Mouse (Mus musculus): ENCODE results near the gene Ost4. TPM values are rescaled to one million over a fixed set of nuclear protein-coding genes. Genes with fewer than 3 reads are reported as not detected.
A peak's percentile ranks its signal among the peaks of the same experiment; 100 is the strongest.

Gene Ost4
- total and polyA plus RNA-seq, 2 experiments from 2014 or later: 179 to 224 TPM

- Histone ChIP-seq H3K4me2 (ENCODE audit: low read depth, low read length) (no peak overlapping the region), H3K4me3 (ENCODE audit: low read length) (no peak overlapping the region), H3K27me3 (ENCODE audit: insufficient read depth, low read length) (no peaks in the 10 kb centered on the region), H3K9ac (replicated peaks; ENCODE audit: low read length) (no peak overlapping the region), H3K36me3 (ENCODE audit: insufficient read depth, low read length) (no peaks in the 10 kb centered on the region), H3K9me3 (ENCODE audit: low read length) (no peaks in the 10 kb centered on the region), H3K27ac (no peak overlapping the region), H3K4me1 (ENCODE audit: insufficient read depth, low read length) (peaks cover 10% of the 10 kb centered on the region)
- WGBS: 87% methylated on average over 5 of the region's 5 CpGs
- no peak for ATAC-seq
- no peak for DNase-seq (ENCODE audit: low spot score)
- TF ChIP-seq CTCF (IDR thresholded peaks at IDR 0.05; ENCODE audit: low read depth): no peak
Observed at GRCm38 (mm10) chr5:30925217-30925616, 17.6 kb upstream of the Ost4 start.

DNA sequence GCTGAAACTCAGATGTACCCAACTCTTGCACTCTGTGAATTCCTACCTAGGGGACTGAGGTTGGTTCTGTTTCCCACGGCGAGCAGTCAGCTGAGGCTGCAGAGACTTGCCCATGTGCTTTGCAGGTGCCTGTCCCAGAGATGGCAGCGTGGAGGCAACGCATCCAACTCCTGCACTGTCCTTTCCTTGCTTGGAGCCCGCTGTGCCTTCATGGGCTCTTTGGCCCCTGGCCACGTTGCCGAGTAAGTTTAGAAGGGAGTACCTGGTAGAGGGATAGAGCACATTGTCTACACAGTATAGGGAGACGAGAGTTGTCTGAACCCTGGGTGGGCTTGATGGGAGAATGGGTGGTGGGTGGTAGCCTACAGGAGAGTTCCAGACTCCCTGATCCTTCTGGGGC, 17.0 kb upstream of the Ost4 start:
- DNase-seq (ENCODE audit: low spot score) (no peak), ATAC-seq (no peak)
- no peaks in the 10 kb centered on the region for H3K27me3 ChIP-seq (ENCODE audit: insufficient read depth, low read length)
- H3K36me3 ChIP-seq (ENCODE audit: insufficient read depth, low read length): no peaks in the 10 kb centered on the region
- no peak for TF ChIP-seq CTCF (IDR thresholded peaks at IDR 0.05; ENCODE audit: low read depth)
- no peak overlapping the region for H3K27ac ChIP-seq
- H3K9ac ChIP-seq (replicated peaks; ENCODE audit: low read length): no peak overlapping the region
- 83% methylated on average over 8 of the region's 8 CpGs for WGBS
- no peaks in the 10 kb centered on the region for H3K9me3 ChIP-seq (ENCODE audit: low read length)
- no peak overlapping the region for H3K4me3 ChIP-seq (ENCODE audit: low read length)
- H3K4me2 ChIP-seq (ENCODE audit: low read depth, low read length): no peak overlapping the region
- peaks cover 10% of the 10 kb centered on the region for H3K4me1 ChIP-seq (ENCODE audit: insufficient read depth, low read length)

GRCm38 (mm10) chr5:30923119-30923518, 15.5 kb upstream of the Ost4 start:
- H3K4me3 ChIP-seq (ENCODE audit: low read length): no peak overlapping the region
- DNase-seq (ENCODE audit: low spot score) (no peak), ATAC-seq (no peak)
- H3K4me2 ChIP-seq (ENCODE audit: low read depth, low read length): no peak overlapping the region
- H3K4me1 ChIP-seq (ENCODE audit: insufficient read depth, low read length): peaks cover 10% of the 10 kb centered on the region
- no peak overlapping the region for H3K27ac ChIP-seq
- no peak overlapping the region for H3K9ac ChIP-seq (replicated peaks; ENCODE audit: low read length)
- no peaks in the 10 kb centered on the region for H3K27me3 ChIP-seq (ENCODE audit: insufficient read depth, low read length)
- TF ChIP-seq CTCF (IDR thresholded peaks at IDR 0.05; ENCODE audit: low read depth): no peak
- WGBS: 85% methylated on average over 6 of the region's 6 CpGs
- H3K9me3 ChIP-seq (ENCODE audit: low read length): no peaks in the 10 kb centered on the region
- no peaks in the 10 kb centered on the region for H3K36me3 ChIP-seq (ENCODE audit: insufficient read depth, low read length)

GRCm38 (mm10) chr5:30922581-30923041, 15.0 kb upstream of the Ost4 start:
- no peak overlapping the region for H3K27ac ChIP-seq

GRCm38 (mm10) chr5:30921256-30922033, 13.9 kb upstream of the Ost4 start, which contains the start of gene Khk:
Gene Khk (plus strand): TSS chr5:30921431.
- ATAC-seq (peak; percentile 84), DNase-seq (ENCODE audit: low spot score) (peak; percentile 95)
- TF ChIP-seq CTCF (IDR thresholded peaks at IDR 0.05; ENCODE audit: low read depth): peak; percentile 89
- Histone ChIP-seq H3K36me3 (ENCODE audit: insufficient read depth, low read length) (no peaks in the 10 kb centered on the region), H3K9ac (replicated peaks; ENCODE audit: low read length) (peak within 1 kb of the TSS; percentile 37), H3K9me3 (ENCODE audit: low read length) (no peaks in the 10 kb centered on the region), H3K27ac (peak within 1 kb of the TSS; percentile 76), H3K4me1 (ENCODE audit: insufficient read depth, low read length) (peaks cover 10% of the 10 kb centered on the region), H3K4me2 (ENCODE audit: low read depth, low read length) (peak within 1 kb of the TSS; percentile 66), H3K27me3 (ENCODE audit: insufficient read depth, low read length) (no peaks in the 10 kb centered on the region), H3K4me3 (ENCODE audit: low read length) (peak within 1 kb of the TSS; percentile 48)
- 2% methylated on average over 34 of the region's 40 CpGs for WGBS

More at GRCm38 (mm10) chr5:30922581-30923041, 15.0 kb upstream of the Ost4 start:
- DNase-seq (ENCODE audit: low spot score): no peak
- 68% methylated on average over 10 of the region's 10 CpGs for WGBS
- H3K9ac ChIP-seq (replicated peaks; ENCODE audit: low read length): peak overlapping the region; percentile 37; the same call in 1 of the 2 replicates
- peak overlapping the region; percentile 66 for H3K4me2 ChIP-seq (ENCODE audit: low read depth, low read length)
- no peaks in the 10 kb centered on the region for H3K36me3 ChIP-seq (ENCODE audit: insufficient read depth, low read length)
- no peaks in the 10 kb centered on the region for H3K9me3 ChIP-seq (ENCODE audit: low read length)
- peak overlapping the region; percentile 48 for H3K4me3 ChIP-seq (ENCODE audit: low read length)
- no peak for TF ChIP-seq CTCF (IDR thresholded peaks at IDR 0.05; ENCODE audit: low read depth)
- no peaks in the 10 kb centered on the region for H3K27me3 ChIP-seq (ENCODE audit: insufficient read depth, low read length)
- ATAC-seq: no peak
- H3K4me1 ChIP-seq (ENCODE audit: insufficient read depth, low read length): peaks cover 10% of the 10 kb centered on the region

GRCm38 (mm10) chr5:30920621-30921020, 13.0 kb upstream of the Ost4 start:
- H3K9ac ChIP-seq (replicated peaks; ENCODE audit: low read length): no peak overlapping the region
- 0 out of 2 replicates have a peak overlapping the region, but pooled peaks have one; percentile 5 for H3K4me2 ChIP-seq (ENCODE audit: low read depth, low read length)
- WGBS: 67% methylated on average over 19 of the region's 19 CpGs
- no peak overlapping the region for H3K27ac ChIP-seq
- no peak overlapping the region for H3K4me3 ChIP-seq (ENCODE audit: low read length)
- DNase-seq (ENCODE audit: low spot score) (no peak), ATAC-seq (peak; percentile 6; the same call in 1 of the 2 replicates)
- no peaks in the 10 kb centered on the region for H3K27me3 ChIP-seq (ENCODE audit: insufficient read depth, low read length)
- no peaks in the 10 kb centered on the region for H3K36me3 ChIP-seq (ENCODE audit: insufficient read depth, low read length)
- H3K4me1 ChIP-seq (ENCODE audit: insufficient read depth, low read length): peaks cover 11% of the 10 kb centered on the region
- no peaks in the 10 kb centered on the region for H3K9me3 ChIP-seq (ENCODE audit: low read length)
- TF ChIP-seq CTCF (IDR thresholded peaks at IDR 0.05; ENCODE audit: low read depth): no peak
